Mouse (Mus musculus): ENCODE measurements around the gene Cyp2a12.
"Not testable (repeated sequence)": the region's sequence is repeated elsewhere in the genome, so short reads cannot be mapped to it uniquely, and the experiment has no call there.

Gene Cyp2a12

DNA sequence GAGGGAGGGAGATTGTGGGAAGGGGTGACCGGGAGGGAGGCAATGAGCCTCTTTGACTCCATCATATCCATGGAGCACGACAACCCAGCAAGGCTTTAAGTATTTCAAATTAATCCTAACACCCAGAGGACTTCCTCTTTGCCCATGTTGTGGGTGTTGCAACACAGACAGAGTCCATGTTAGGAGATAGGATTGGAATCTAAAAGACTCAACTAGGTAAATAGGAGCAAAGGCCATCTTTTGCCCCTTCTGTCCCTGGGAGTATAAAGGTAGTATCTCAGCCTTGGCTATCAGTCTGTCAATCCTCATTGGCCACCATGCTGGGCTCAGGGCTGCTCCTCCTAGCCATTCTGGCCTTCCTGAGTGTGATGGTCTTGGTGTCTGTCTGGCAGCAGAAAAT is at the start of gene Cyp2a12:
Gene Cyp2a12 (plus strand): TSS at position 293 of the 400 bp plus-strand sequence.
- DNase-seq = no peak

GRCm38 (mm10) chr7:26981464-26981863 is 47.4 kb upstream of the Cyp2a12 start:
- DNase-seq = not testable (repeated sequence)

GRCm38 (mm10) chr7:26981937-26982336 is 46.9 kb upstream of the Cyp2a12 start:
- DNase-seq = not testable (repeated sequence)

DNA sequence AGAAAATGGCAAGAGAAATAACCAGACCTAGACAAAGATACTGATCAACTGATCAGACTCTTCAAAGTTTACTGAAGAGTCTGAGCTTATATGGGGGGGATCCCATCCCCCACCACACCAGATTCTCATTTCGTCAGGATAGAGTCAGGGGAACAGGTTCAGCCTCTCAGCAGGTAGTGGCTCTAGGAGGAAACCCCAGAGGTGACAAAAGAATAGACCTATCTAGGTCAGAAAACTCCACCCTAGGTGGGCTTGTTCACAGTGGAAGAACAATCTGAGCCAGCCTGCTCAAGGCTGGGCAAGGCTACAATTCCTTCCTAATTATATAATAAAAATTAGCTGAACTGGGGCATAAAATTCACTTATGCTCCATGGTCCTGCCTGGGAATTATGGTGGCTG is 46.3 kb upstream of the Cyp2a12 start:
- DNase-seq = no peak

DNA sequence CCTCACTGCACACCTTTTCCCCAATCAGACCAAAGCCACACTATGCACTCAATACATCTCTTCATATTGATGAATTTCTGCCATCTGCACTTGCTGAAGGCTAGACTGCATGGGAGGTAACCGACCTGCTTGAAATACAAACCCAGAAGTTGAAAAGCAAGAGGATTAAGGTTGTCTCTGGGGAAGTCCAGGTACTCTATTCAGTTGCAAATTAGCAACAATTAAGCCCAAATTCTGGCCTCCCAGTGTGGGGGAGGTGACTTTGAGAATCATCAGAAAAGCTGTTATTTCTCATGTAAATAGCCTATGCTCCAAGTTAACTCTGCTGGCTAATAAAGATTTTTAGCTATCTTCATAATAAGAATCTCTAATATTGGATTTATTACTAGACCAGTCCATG is 45.7 kb upstream of the Cyp2a12 start:
- DNase-seq = not testable (repeated sequence)

DNA sequence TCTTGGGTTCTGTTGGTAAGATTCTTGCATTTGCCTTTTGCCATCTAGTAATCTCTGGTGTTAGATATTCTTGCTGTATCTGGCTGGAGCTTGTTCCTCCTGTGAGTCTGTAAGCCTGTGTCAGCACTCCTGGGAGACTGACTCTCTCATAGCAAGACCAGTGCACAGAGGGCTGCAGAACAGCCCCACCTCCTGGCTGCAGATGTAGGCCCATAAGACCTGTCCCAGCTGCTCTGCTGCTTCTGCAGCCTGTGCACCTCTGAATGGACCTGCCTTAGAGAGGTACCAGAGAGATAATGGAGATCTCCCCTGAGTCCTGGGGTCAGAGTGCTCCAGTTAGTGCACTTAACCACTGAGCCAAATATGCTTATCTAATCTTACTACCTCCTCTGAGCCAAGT is 2.3 kb upstream of the Cyp2a12 start:
- DNase-seq = not testable (repeated sequence)

DNA sequence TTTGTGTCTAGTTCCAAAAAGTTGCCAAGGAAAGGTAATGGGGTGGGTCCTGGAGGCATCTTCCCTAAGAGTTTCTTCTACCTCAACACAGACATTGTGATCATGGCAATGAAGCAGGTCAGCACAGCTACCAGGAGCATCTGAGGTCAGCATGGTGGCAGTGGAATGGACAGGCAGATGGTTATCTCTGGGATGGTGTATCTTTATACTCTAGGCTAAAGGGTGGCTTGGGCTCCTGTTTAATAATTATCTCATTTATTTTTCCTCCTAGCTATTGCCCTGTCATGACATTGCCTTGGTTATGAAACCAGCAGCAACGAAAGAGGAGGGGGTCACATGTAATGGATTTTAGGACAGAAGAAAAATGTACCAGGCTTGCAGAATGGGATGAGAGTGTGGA is 20.0 kb downstream of the Cyp2a12 start:
- not testable (repeated sequence) for DNase-seq

DNA sequence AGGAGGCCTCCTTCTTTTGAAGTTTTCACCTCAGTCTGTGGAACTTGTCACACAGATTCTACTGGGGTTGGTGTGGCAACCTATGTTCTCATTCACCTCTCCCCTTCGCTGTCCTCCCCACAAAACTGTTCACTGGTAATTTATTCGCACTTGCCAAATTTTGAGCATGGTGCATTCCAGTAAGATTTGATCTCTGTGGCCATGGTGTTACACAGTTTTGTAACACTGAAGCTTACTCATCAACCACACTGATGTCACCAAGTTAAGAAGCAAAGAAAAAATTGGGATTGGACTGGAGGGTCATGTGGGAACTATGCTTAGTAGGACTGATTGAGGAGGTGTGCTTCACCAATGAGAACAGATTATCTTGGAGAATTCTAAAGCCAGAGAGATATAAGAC is 30.5 kb downstream of the Cyp2a12 start:
- not testable (repeated sequence) for DNase-seq

GRCm38 (mm10) chr7:27059896-27060295 is 31.0 kb downstream of the Cyp2a12 start:
- not testable (repeated sequence) for DNase-seq

DNA sequence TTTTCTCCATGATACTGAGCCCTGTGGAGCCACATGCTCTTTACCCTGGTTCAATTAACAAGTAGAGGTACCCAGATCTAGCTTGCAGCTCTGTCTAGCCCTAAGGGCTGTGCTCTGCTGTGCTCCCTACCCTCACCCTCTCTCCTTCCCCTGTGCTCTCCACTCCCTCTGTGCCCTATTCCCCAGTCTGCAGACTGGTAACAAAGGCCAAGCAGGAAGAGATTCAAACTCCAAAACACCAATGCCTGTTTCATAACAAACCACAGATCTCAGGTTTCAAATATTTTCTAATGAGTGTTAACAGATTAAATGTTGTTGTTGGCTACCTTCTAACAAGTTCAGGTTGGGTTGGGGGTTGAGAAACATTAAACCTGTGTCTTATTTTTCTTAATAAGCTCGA is 49.8 kb downstream of the Cyp2a12 start:
- DNase-seq = no peak

- DNase-seq = no peak
Observed at GRCm38 (mm10) chr7:27081625-27082024, 52.7 kb downstream of the Cyp2a12 start.
